Comparison of ENCODE assay signal across 23 mouse cellular contexts in the genomic region with DNA sequence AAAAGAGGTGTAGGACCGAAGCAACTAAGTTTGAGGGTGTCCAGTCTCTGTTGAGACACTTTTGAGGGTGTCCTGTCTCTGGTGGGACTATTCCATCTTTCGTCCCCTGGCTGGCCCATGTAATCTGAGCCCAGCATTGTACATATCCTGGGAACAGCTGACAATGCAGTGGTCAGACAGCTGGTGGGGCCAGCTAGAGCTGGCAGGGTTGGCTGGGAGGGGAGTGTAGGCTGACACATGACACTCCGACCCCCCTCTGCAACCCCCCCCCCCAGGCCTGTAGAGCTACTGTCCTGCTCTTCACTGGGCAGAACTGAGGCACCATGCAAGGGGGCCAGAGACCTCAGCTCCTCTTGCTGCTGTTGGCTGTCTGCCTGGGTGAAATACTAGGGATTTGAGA. TPM values are rescaled to one million over a fixed set of nuclear protein-coding genes. Genes with fewer than 3 reads are reported as not detected.
A peak's percentile ranks its signal among the peaks of the same experiment; 100 is the strongest.
DNase-seq lines count a peak whose midpoint lies in the region; ATAC-seq and TF ChIP-seq lines count a peak whose summit lies in the region.
"Had no signal": no experiment of that assay in that cellular context is flagged by ENCODE, and none has a peak within 500 bp of the region (broad histone marks: within the 10 kb centered on the region; RNA-seq: fewer than 3 reads in every experiment).

No protein-coding gene starts in this region.

- H3ac ChIP-seq in myocyte (ENCODE audit: control insufficient read depth, insufficient read length): no peak overlapping the region

- no peaks in the 10 kb centered on the region for H3K9me3 ChIP-seq in intestine, embryonic 16.5 days (ENCODE audit: control insufficient read depth, low read length)
- H3K9me3 ChIP-seq in intestine, postnatal 0 days (ENCODE audit: control insufficient read depth): no peaks in the 10 kb centered on the region
- H3K9me3 ChIP-seq in embryonic facial prominence, embryonic 14.5 days (ENCODE audit: control insufficient read depth, low read length): no peaks in the 10 kb centered on the region
- H3K9me3 ChIP-seq in forebrain, embryonic 11.5 days (ENCODE audit: control insufficient read depth, low read length): no peaks in the 10 kb centered on the region
- H3K9me3 ChIP-seq: hindbrain, embryonic 15.5 days; midbrain, embryonic 13.5 days; neural tube, embryonic 13.5 days had no signal

- no peaks in the 10 kb centered on the region for H3K36me3 ChIP-seq in intestine, embryonic 16.5 days (ENCODE audit: control insufficient read depth, insufficient read depth, low read length)
- no peaks in the 10 kb centered on the region for H3K36me3 ChIP-seq in intestine, postnatal 0 days (ENCODE audit: control insufficient read depth, insufficient read depth)
- H3K36me3 ChIP-seq in embryonic facial prominence, embryonic 14.5 days (ENCODE audit: control insufficient read depth, insufficient read depth, low read length): no peaks in the 10 kb centered on the region
- H3K36me3 ChIP-seq in myocyte (ENCODE audit: control insufficient read depth, insufficient read depth): no peaks in the 10 kb centered on the region
- no peaks in the 10 kb centered on the region for H3K36me3 ChIP-seq in forebrain, embryonic 11.5 days (ENCODE audit: control insufficient read depth, insufficient read depth, low read length)
- H3K36me3 ChIP-seq: hindbrain, embryonic 15.5 days; midbrain, embryonic 13.5 days; neural tube, embryonic 13.5 days had no signal

- H3K4me3 ChIP-seq in intestine, embryonic 16.5 days (ENCODE audit: low read length): no peak overlapping the region
- no peak overlapping the region for H3K4me3 ChIP-seq in intestine, postnatal 0 days (ENCODE audit: low read depth, low read length)
- no peak overlapping the region for H3K4me3 ChIP-seq in embryonic facial prominence, embryonic 14.5 days (ENCODE audit: low read depth, low read length)
- peak overlapping the region; percentile 32 for H3K4me3 ChIP-seq in myocyte
- H3K4me3 ChIP-seq in forebrain, embryonic 11.5 days (ENCODE audit: low read depth, low read length): no peak overlapping the region
- H3K4me3 ChIP-seq: gastrocnemius, adult 2 months; heart, adult 2 months; hindbrain, embryonic 15.5 days; midbrain, embryonic 13.5 days; neural tube, embryonic 13.5 days had no signal

- no peak overlapping the region for H3K27ac ChIP-seq in intestine, embryonic 16.5 days (ENCODE audit: low read length)
- no peak overlapping the region for H3K27ac ChIP-seq in intestine, postnatal 0 days (ENCODE audit: low read depth, low read length)
- H3K27ac ChIP-seq in embryonic facial prominence, embryonic 14.5 days (replicated peaks; ENCODE audit: low read depth, low read length): no peak overlapping the region
- H3K27ac ChIP-seq in forebrain, embryonic 11.5 days (ENCODE audit: low read depth, low read length): no peak overlapping the region
- H3K27ac ChIP-seq: gastrocnemius, adult 2 months; heart, adult 2 months; hindbrain, embryonic 15.5 days; macrophage; midbrain, embryonic 13.5 days; neural tube, embryonic 13.5 days had no signal

- H3K27me3 ChIP-seq in intestine, embryonic 16.5 days (replicated peaks; ENCODE audit: control insufficient read depth, insufficient read depth, low read length): peaks cover 14% of the 10 kb centered on the region
- peaks cover 15% of the 10 kb centered on the region for H3K27me3 ChIP-seq in intestine, postnatal 0 days (replicated peaks; ENCODE audit: control insufficient read depth, insufficient read depth, low read length)
- H3K27me3 ChIP-seq in embryonic facial prominence, embryonic 14.5 days (replicated peaks; ENCODE audit: control insufficient read depth, insufficient read depth, low read length): peaks cover 22% of the 10 kb centered on the region; the same call in 1 of the 2 replicates
- H3K27me3 ChIP-seq in myocyte (ENCODE audit: control insufficient read depth, insufficient read depth, insufficient read length): no peaks in the 10 kb centered on the region
- H3K27me3 ChIP-seq in forebrain, embryonic 11.5 days (ENCODE audit: control insufficient read depth, insufficient read depth, low read length): no peaks in the 10 kb centered on the region; the same call in 1 of the 2 replicates

- no peaks in the 10 kb centered on the region for H3K4me1 ChIP-seq in intestine, embryonic 16.5 days (ENCODE audit: control insufficient read depth, insufficient read depth, low read length)
- H3K4me1 ChIP-seq in intestine, postnatal 0 days (replicated peaks; ENCODE audit: control insufficient read depth, insufficient read depth, low read length): no peaks in the 10 kb centered on the region
- no peaks in the 10 kb centered on the region for H3K4me1 ChIP-seq in embryonic facial prominence, embryonic 14.5 days (ENCODE audit: control insufficient read depth, insufficient read depth, low read length)
- H3K4me1 ChIP-seq in forebrain, embryonic 11.5 days (replicated peaks; ENCODE audit: control insufficient read depth, insufficient read depth, low read length): 0 out of 2 replicates have a peak, but pooled peaks cover 2% of the 10 kb centered on the region
- H3K4me1 ChIP-seq: hindbrain, embryonic 15.5 days; neural tube, embryonic 13.5 days had no signal

- peaks cover 12% of the 10 kb centered on the region for H3K79me2 ChIP-seq in myocyte (ENCODE audit: control insufficient read depth, insufficient read depth)

- no peak for TF ChIP-seq CTCF in intestine, postnatal 0 days (IDR thresholded peaks at IDR 0.05; ENCODE audit: low read depth)

- peak; percentile 49 for TF ChIP-seq POLR2A in myocyte (IDR thresholded peaks at IDR 0.05; ENCODE audit: insufficient read length, low read depth)

- 45% methylated on average over 3 of the region's 3 CpGs for WGBS in intestine, embryonic 16.5 days
- 40% methylated on average over 3 of the region's 3 CpGs for WGBS in intestine, postnatal 0 days
- WGBS in embryonic facial prominence, embryonic 14.5 days: 29% methylated on average over 3 of the region's 3 CpGs
- 55% methylated on average over 3 of the region's 3 CpGs for WGBS in forebrain, embryonic 11.5 days

- H3K4me2 ChIP-seq in intestine, embryonic 16.5 days (ENCODE audit: low read depth, low read length): no peak overlapping the region
- no peak overlapping the region for H3K4me2 ChIP-seq in intestine, postnatal 0 days (replicated peaks; ENCODE audit: low read depth)
- H3K4me2 ChIP-seq in embryonic facial prominence, embryonic 14.5 days (ENCODE audit: low read depth, low read length): no peak overlapping the region; the same call in 1 of the 2 replicates
- peak overlapping the region; percentile 83 for H3K4me2 ChIP-seq in myocyte (ENCODE audit: low read depth)
- H3K4me2 ChIP-seq in forebrain, embryonic 11.5 days (ENCODE audit: low read depth, low read length, severe bottlenecking): no peak overlapping the region
- H3K4me2 ChIP-seq: hindbrain, embryonic 15.5 days; midbrain, embryonic 13.5 days; neural tube, embryonic 13.5 days had no signal

- no peak overlapping the region for H3K9ac ChIP-seq in intestine, embryonic 16.5 days (ENCODE audit: low read depth, low read length)
- no peak overlapping the region for H3K9ac ChIP-seq in intestine, postnatal 0 days (ENCODE audit: low read depth, low read length)
- no peak overlapping the region; the same call in 1 of the 2 replicates for H3K9ac ChIP-seq in embryonic facial prominence, embryonic 14.5 days (ENCODE audit: low read depth, low read length)
- no peak overlapping the region for H3K9ac ChIP-seq in forebrain, embryonic 11.5 days (ENCODE audit: low read length)
- H3K9ac ChIP-seq: forebrain, postnatal 0 days; hindbrain, embryonic 15.5 days; midbrain, embryonic 13.5 days; neural tube, embryonic 13.5 days had no signal

- ATAC-seq in intestine, embryonic 16.5 days: peak; percentile 23; the same call in 1 of the 2 replicates
- ATAC-seq in intestine, postnatal 0 days: no peak
- peak; percentile 82 for ATAC-seq in embryonic facial prominence, embryonic 14.5 days (ENCODE audit: low read depth)
- ATAC-seq in granulocyte monocyte progenitor cell, adult 5-6 weeks (replicated peaks; ENCODE audit: poor library complexity, severe bottlenecking): no peak
- ATAC-seq in forebrain, embryonic 11.5 days (replicated peaks; ENCODE audit: low FRiP score): no peak
- ATAC-seq: forebrain, postnatal 0 days; midbrain, embryonic 13.5 days had no signal

- DNase-seq in lung, postnatal 10 days: peak; percentile 22
- DNase-seq in lung, postnatal 36 days: no peak
- DNase-seq in embryonic facial prominence, embryonic 14.5 days (ENCODE audit: low spot score): peak; percentile 82
- DNase-seq in forebrain, embryonic 11.5 days (ENCODE audit: low spot score): no peak
- DNase-seq: B cell, adult 2 months; cerebellum, postnatal 14 days; forebrain, postnatal 0 days; gastrocnemius, adult 2 months; heart, adult 2 months; heart, postnatal 10 days; kidney, postnatal 14 days; layer of hippocampus, postnatal 36 days; left cerebral cortex, postnatal 4 days; right cerebral cortex, postnatal 4 days had no signal

RNA-seq across cellular contexts. Expression of a gene that starts 1.0 kb away (rescaled TPM):
- polyA plus RNA-seq in intestine, embryonic 16.5 days (2015; fragmentation: Nextera tagmentation; extraction: Ambion mirVana): 0.13 and 0.21 TPM in 2 replicates
- not detected in 2 replicates for polyA plus RNA-seq in intestine, postnatal 0 days (2015; fragmentation: Nextera tagmentation; extraction: Ambion mirVana)
- polyA plus RNA-seq in embryonic facial prominence, embryonic 14.5 days (2014; fragmentation: Nextera tagmentation; extraction: Ambion mirVana): 39.6 and 44.8 TPM in 2 replicates
- 376 TPM for polyA plus RNA-seq in myocyte (2012; fragmentation: generic; extraction: Trizol)
- not detected in 2 replicates for total RNA-seq in granulocyte monocyte progenitor cell, adult 5-6 weeks (2014; fragmentation: Nextera tagmentation)
- total RNA-seq in granulocyte monocyte progenitor cell, adult 5-6 weeks (2017): 0.05 TPM in 1 of 2 replicates, not detected in the other
- 0.23 TPM in 1 of 2 replicates, not detected in the other for polyA plus RNA-seq in forebrain, embryonic 11.5 days (2014; fragmentation: Nextera tagmentation; extraction: Ambion mirVana)
- total RNA-seq: forebrain, postnatal 0 days; gastrocnemius, adult 2 months; heart, adult 2 months; heart, postnatal 10 days; layer of hippocampus, postnatal 36 days; left cerebral cortex, postnatal 4 days had no signal
- polyA plus RNA-seq: forebrain, postnatal 0 days; heart, adult 2 months; midbrain, embryonic 13.5 days; urinary bladder, adult 2 months had no signal

RNA-seq across cellular contexts. Expression of a gene that starts 8.2 kb away (rescaled TPM):
- polyA plus RNA-seq in intestine, embryonic 16.5 days (2015; fragmentation: Nextera tagmentation; extraction: Ambion mirVana): 161 and 172 TPM in 2 replicates
- polyA plus RNA-seq in intestine, postnatal 0 days (2015; fragmentation: Nextera tagmentation; extraction: Ambion mirVana): 175 and 179 TPM in 2 replicates
- 133 and 136 TPM in 2 replicates for polyA plus RNA-seq in embryonic facial prominence, embryonic 14.5 days (2014; fragmentation: Nextera tagmentation; extraction: Ambion mirVana)
- 221 TPM for polyA plus RNA-seq in myocyte (2012; fragmentation: generic; extraction: Trizol)
- total RNA-seq in granulocyte monocyte progenitor cell, adult 5-6 weeks (2014; fragmentation: Nextera tagmentation): 82.9 and 93.1 TPM in 2 replicates
- total RNA-seq in granulocyte monocyte progenitor cell, adult 5-6 weeks (2017): 137 and 140 TPM in 2 replicates
- 138 and 141 TPM in 2 replicates for polyA plus RNA-seq in forebrain, embryonic 11.5 days (2014; fragmentation: Nextera tagmentation; extraction: Ambion mirVana)

RNA-seq across cellular contexts. Expression of a gene that starts 15.1 kb away (rescaled TPM):
- polyA plus RNA-seq in intestine, embryonic 16.5 days (2015; fragmentation: Nextera tagmentation; extraction: Ambion mirVana): 0.05 TPM in 1 of 2 replicates, not detected in the other
- polyA plus RNA-seq in intestine, postnatal 0 days (2015; fragmentation: Nextera tagmentation; extraction: Ambion mirVana): not detected in 2 replicates
- polyA plus RNA-seq in embryonic facial prominence, embryonic 14.5 days (2014; fragmentation: Nextera tagmentation; extraction: Ambion mirVana): 11.5 and 12.5 TPM in 2 replicates
- 208 TPM for polyA plus RNA-seq in myocyte (2012; fragmentation: generic; extraction: Trizol)
- total RNA-seq in granulocyte monocyte progenitor cell, adult 5-6 weeks (2014; fragmentation: Nextera tagmentation): not detected in 2 replicates
- not detected in 2 replicates for total RNA-seq in granulocyte monocyte progenitor cell, adult 5-6 weeks (2017)
- polyA plus RNA-seq in forebrain, embryonic 11.5 days (2014; fragmentation: Nextera tagmentation; extraction: Ambion mirVana): 0.07 TPM in 1 of 2 replicates, not detected in the other
- total RNA-seq: forebrain, postnatal 0 days; heart, adult 2 months; heart, postnatal 10 days; layer of hippocampus, postnatal 36 days; left cerebral cortex, postnatal 4 days had no signal
- polyA plus RNA-seq: forebrain, postnatal 0 days; heart, adult 2 months; hindbrain, embryonic 15.5 days; macrophage; midbrain, embryonic 13.5 days; urinary bladder, adult 2 months had no signal

RNA-seq across cellular contexts. Expression of a gene that starts 22.4 kb away (rescaled TPM):
- polyA plus RNA-seq in intestine, embryonic 16.5 days (2015; fragmentation: Nextera tagmentation; extraction: Ambion mirVana): not detected in 2 replicates
- not detected in 2 replicates for polyA plus RNA-seq in intestine, postnatal 0 days (2015; fragmentation: Nextera tagmentation; extraction: Ambion mirVana)
- polyA plus RNA-seq in embryonic facial prominence, embryonic 14.5 days (2014; fragmentation: Nextera tagmentation; extraction: Ambion mirVana): 0.93 and 1.5 TPM in 2 replicates
- polyA plus RNA-seq in myocyte (2012; fragmentation: generic; extraction: Trizol): 0.16 TPM
- not detected in 2 replicates for total RNA-seq in granulocyte monocyte progenitor cell, adult 5-6 weeks (2014; fragmentation: Nextera tagmentation)
- not detected in 2 replicates for total RNA-seq in granulocyte monocyte progenitor cell, adult 5-6 weeks (2017)
- polyA plus RNA-seq in forebrain, embryonic 11.5 days (2014; fragmentation: Nextera tagmentation; extraction: Ambion mirVana): not detected in 2 replicates
- total RNA-seq: gastrocnemius, adult 2 months; heart, adult 2 months; heart, postnatal 10 days had no signal
- polyA plus RNA-seq: heart, adult 2 months; macrophage; midbrain, embryonic 13.5 days; urinary bladder, adult 2 months had no signal

RNA-seq across cellular contexts. Expression of a gene that starts 49.2 kb away (rescaled TPM):
- polyA plus RNA-seq in intestine, embryonic 16.5 days (2015; fragmentation: Nextera tagmentation; extraction: Ambion mirVana): 0.95 and 1.1 TPM in 2 replicates
- 0.64 and 0.67 TPM in 2 replicates for polyA plus RNA-seq in intestine, postnatal 0 days (2015; fragmentation: Nextera tagmentation; extraction: Ambion mirVana)
- polyA plus RNA-seq in embryonic facial prominence, embryonic 14.5 days (2014; fragmentation: Nextera tagmentation; extraction: Ambion mirVana): 1.7 and 3.0 TPM in 2 replicates
- polyA plus RNA-seq in myocyte (2012; fragmentation: generic; extraction: Trizol): 0.06 TPM
- not detected in 2 replicates for total RNA-seq in granulocyte monocyte progenitor cell, adult 5-6 weeks (2014; fragmentation: Nextera tagmentation)
- total RNA-seq in granulocyte monocyte progenitor cell, adult 5-6 weeks (2017): not detected in 2 replicates
- 5.4 and 6.2 TPM in 2 replicates for polyA plus RNA-seq in forebrain, embryonic 11.5 days (2014; fragmentation: Nextera tagmentation; extraction: Ambion mirVana)
- total RNA-seq: gastrocnemius, adult 2 months; heart, adult 2 months; heart, postnatal 10 days had no signal
- polyA plus RNA-seq: macrophage had no signal

Comparison
In these comparisons a context has a peak if more than half of its experiments do, and no peak if none do; other contexts are left out.
1. ATAC-seq: peak in intestine, embryonic 16.5 days (single experiment) and embryonic facial prominence, embryonic 14.5 days (single experiment); none in intestine, postnatal 0 days (single experiment), granulocyte monocyte progenitor cell, adult 5-6 weeks (single experiment) and forebrain, embryonic 11.5 days (single experiment).
2. DNase-seq: peak in lung, postnatal 10 days (single experiment) and embryonic facial prominence, embryonic 14.5 days (single experiment); none in lung, postnatal 36 days (single experiment) and forebrain, embryonic 11.5 days (single experiment).
3. RNA of a gene that starts 1.0 kb away (polyA plus RNA-seq): 376 TPM in myocyte (single experiment) and 39.6 to 44.8 TPM in embryonic facial prominence, embryonic 14.5 days; 0.13 to 0.21 TPM in intestine, embryonic 16.5 days, not detected in intestine, postnatal 0 days and 0.23 TPM in forebrain, embryonic 11.5 days; every median in the first group is over 10 times any median in the second.
4. RNA of a gene that starts 15.1 kb away (polyA plus RNA-seq): 208 TPM in myocyte (single experiment); 11.5 to 12.5 TPM in embryonic facial prominence, embryonic 14.5 days, 0.07 TPM in forebrain, embryonic 11.5 days, 0.05 TPM in intestine, embryonic 16.5 days and not detected in intestine, postnatal 0 days; every median in the first group is over 10 times any median in the second.